Mouse (Mus musculus): ENCODE data around the gene AC153137.1. TPM values are rescaled to one million over a fixed set of nuclear protein-coding genes. Genes with fewer than 3 reads are reported as not detected.

AC153137.1 gene
- polyA plus RNA-seq, 1 experiment from 2014 or later: not detected

DNA sequence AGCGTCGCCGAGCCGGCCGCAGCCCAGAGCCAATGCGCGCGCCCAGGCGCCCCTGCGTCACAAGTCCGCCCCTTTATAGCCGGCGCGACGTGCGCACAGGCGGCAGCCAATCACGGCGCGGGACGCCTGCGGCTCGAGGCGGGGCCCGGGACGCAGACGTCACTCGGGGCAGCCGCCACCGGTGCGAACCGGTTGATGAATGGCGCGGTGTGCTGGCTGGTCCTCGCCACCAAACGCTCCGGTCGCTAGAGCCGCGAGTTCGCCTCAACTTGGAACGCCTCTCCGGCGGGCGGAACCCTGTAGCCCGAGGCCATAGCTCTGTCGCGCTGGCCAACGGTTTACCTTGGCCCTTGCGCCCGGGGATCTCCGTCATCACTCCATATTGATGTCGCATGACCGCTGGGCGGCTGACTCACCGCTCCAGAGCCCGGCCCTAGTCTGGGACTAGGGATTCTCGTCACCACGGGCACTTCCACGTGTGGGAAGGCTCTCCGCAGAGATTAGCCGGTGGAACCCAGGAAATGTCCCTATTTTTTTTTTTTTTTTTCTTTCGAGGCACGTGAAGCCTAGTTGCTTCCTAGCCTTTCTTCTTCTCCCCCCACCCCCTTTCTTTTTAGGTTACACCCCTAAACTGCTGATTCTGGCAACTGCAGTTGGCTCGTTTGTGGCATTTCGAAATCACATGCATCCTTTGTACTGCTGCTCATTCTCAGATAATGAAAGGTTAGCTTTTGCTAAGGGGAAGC, 27.9 kb downstream of the AC153137.1 start:
- Histone ChIP-seq H3K4me2 (ENCODE audit: low read depth, low read length) (peak overlapping the region; percentile 51), H3K36me3 (ENCODE audit: control insufficient read depth, insufficient read depth, low read length) (peaks cover 4% of the 10 kb centered on the region; the same call in 1 of the 2 replicates), H3K9me3 (replicated peaks; ENCODE audit: control insufficient read depth, low read length) (no peaks in the 10 kb centered on the region), H3K27ac (ENCODE audit: low read length) (peak overlapping the region; percentile 99), H3K4me1 (ENCODE audit: control insufficient read depth, insufficient read depth, low read length) (no peaks in the 10 kb centered on the region; the same call in 1 of the 2 replicates), H3K9ac (ENCODE audit: low read length) (peak overlapping the region; percentile 98), H3K4me3 (replicated peaks; ENCODE audit: low read length) (peak overlapping the region; percentile 91), H3K27me3 (ENCODE audit: control insufficient read depth, insufficient read depth, low read length) (no peaks in the 10 kb centered on the region)
- peak; percentile 99 for ATAC-seq (ENCODE audit: insufficient read depth, low FRiP score)
- under 1% methylated on average over 61 of the region's 66 CpGs for WGBS

DNA sequence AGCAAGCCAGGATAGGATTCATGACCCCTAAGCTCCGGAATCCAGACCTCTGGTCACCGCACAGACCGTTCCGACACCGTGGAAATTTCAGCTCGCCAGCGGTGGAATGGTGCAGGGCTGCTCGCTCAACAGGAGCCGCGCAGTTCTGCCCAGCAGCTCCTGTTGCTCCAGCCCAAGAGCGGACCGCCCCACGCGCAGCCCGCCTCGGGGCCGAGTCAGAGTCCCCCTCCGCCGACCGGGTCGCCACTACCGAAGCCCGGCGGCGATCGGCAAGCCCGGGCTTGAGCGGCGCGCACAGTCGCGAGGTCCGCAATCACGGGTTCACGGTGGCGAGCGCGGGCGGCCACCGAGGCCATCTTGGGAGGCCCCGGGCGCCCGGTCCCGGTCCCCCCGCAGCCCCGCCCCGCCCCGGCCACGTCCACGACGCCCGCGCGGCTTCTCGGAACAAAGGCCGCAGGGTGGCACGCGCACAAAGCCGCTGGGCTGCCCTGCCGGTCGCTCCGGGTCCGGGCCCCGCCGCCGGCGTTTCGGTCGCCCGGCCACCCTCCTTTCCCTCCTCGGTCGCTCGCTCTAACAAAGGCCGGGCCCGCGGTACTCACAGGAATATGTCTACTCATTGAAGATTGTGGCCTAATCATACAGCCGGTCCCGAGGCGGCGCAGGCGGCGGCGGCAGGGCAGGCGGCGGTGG, 28.7 kb downstream of the AC153137.1 start:
- Histone ChIP-seq H3K27ac (ENCODE audit: low read length) (peak overlapping the region; percentile 97), H3K36me3 (ENCODE audit: control insufficient read depth, insufficient read depth, low read length) (peaks cover 12% of the 10 kb centered on the region; the same call in 1 of the 2 replicates), H3K9ac (ENCODE audit: low read length) (peak overlapping the region; percentile 98), H3K4me3 (replicated peaks; ENCODE audit: low read length) (peak overlapping the region; percentile 91), H3K4me2 (ENCODE audit: low read depth, low read length) (peak overlapping the region; percentile 60), H3K4me1 (ENCODE audit: control insufficient read depth, insufficient read depth, low read length) (no peaks in the 10 kb centered on the region; the same call in 1 of the 2 replicates), H3K9me3 (replicated peaks; ENCODE audit: control insufficient read depth, low read length) (no peaks in the 10 kb centered on the region), H3K27me3 (ENCODE audit: control insufficient read depth, insufficient read depth, low read length) (no peaks in the 10 kb centered on the region)
- under 1% methylated on average over 78 of the region's 85 CpGs for whole genome bisulfite sequencing
- peak; percentile 44 for ATAC-seq (ENCODE audit: insufficient read depth, low FRiP score)

DNA sequence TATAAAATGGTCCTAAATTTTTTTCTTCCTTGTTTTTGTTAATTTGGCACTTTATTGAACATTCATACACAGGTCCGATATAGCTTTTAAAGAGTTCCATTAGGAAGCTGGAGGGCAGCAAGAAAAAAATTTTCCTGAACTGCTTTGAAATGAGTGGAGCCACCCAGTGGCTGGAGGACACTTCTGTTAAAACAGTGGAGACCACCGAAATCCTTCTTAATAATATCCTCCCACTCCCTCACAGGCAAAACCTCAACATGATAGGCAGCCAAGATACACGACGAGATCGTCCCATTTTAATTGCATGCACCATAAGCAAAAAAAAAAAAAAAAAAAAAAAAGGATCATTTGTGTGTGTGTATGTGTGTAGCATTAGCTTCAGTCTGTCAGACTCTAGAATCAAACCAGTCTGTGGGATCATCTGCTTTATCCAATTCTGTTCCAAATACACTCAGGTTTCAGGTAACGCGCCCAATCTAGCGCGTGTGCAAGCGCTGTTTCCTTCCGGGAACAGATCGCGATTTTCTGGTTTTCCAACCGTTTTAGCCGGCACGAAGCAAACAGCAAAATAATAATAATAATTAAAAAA, 29.3 kb downstream of the AC153137.1 start:
- H3K9ac ChIP-seq (ENCODE audit: low read length): peak overlapping the region; percentile 98

DNA sequence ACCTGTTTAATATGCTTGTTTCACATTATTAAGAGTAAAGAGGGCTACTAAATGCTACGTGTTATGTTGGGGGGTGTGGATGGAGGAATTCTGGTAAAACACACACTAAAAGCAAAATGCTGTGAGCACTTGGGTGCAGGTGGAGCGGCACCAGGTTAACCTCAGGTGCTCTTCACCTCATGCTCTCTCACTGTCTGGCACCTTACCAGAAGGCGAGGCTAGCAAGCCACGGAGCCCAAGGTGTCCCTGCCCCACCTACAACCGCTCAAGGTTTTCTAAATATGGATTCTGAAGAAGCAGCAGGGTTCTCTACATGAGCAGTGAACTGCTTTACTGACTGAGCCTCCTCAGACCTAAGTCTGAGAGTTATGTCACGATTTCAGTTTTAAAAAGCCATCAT, 32.6 kb downstream of the AC153137.1 start:
- 83% methylated on average over 6 of the region's 6 CpGs for WGBS
- no peak for ATAC-seq (ENCODE audit: insufficient read depth, low FRiP score)
- no peak overlapping the region for H3K4me3 ChIP-seq (replicated peaks; ENCODE audit: low read length)
- peaks cover 20% of the 10 kb centered on the region; the same call in 1 of the 2 replicates for H3K36me3 ChIP-seq (ENCODE audit: control insufficient read depth, insufficient read depth, low read length)
- H3K9me3 ChIP-seq (replicated peaks; ENCODE audit: control insufficient read depth, low read length): no peaks in the 10 kb centered on the region
- no peaks in the 10 kb centered on the region for H3K27me3 ChIP-seq (ENCODE audit: control insufficient read depth, insufficient read depth, low read length)
- H3K27ac ChIP-seq (ENCODE audit: low read length): no peak overlapping the region
- no peak overlapping the region for H3K4me2 ChIP-seq (ENCODE audit: low read depth, low read length)
- H3K4me1 ChIP-seq (ENCODE audit: control insufficient read depth, insufficient read depth, low read length): no peaks in the 10 kb centered on the region; the same call in 1 of the 2 replicates
- H3K9ac ChIP-seq (ENCODE audit: low read length): no peak overlapping the region

More for the DNA sequence above, 29.3 kb downstream of the AC153137.1 start:
- Histone ChIP-seq H3K9me3 (replicated peaks; ENCODE audit: control insufficient read depth, low read length) (no peaks in the 10 kb centered on the region), H3K4me1 (ENCODE audit: control insufficient read depth, insufficient read depth, low read length) (no peaks in the 10 kb centered on the region; the same call in 1 of the 2 replicates), H3K4me3 (replicated peaks; ENCODE audit: low read length) (peak overlapping the region; percentile 91), H3K36me3 (ENCODE audit: control insufficient read depth, insufficient read depth, low read length) (peaks cover 14% of the 10 kb centered on the region; the same call in 1 of the 2 replicates), H3K4me2 (ENCODE audit: low read depth, low read length) (peak overlapping the region; percentile 60), H3K27ac (ENCODE audit: low read length) (peak overlapping the region; percentile 97), H3K27me3 (ENCODE audit: control insufficient read depth, insufficient read depth, low read length) (no peaks in the 10 kb centered on the region)
- WGBS: under 1% methylated on average over 16 of the region's 16 CpGs
- no peak for ATAC-seq (ENCODE audit: insufficient read depth, low FRiP score)

DNA sequence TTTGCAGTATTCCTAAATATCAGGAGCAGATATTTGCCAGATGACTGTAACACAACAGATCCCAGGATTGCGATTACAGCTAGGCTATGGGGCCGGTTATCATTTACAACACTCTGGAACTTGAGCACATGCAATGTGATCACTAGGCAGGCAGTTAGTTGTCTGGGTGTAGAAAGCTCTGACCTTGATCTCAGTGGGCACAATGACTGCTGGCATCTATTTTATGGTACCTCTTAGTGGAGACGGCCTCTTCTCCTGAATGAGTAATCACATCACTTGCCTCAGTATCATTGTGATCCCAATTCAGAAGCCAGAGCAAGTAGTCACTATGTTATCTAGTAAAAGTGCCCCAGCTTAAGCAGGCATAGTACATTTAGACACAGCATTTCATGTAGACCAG, 37.2 kb downstream of the AC153137.1 start:
- Histone ChIP-seq H3K4me2 (ENCODE audit: low read depth, low read length) (no peak overlapping the region), H3K27ac (ENCODE audit: low read length) (no peak overlapping the region), H3K4me1 (ENCODE audit: control insufficient read depth, insufficient read depth, low read length) (no peaks in the 10 kb centered on the region), H3K9ac (ENCODE audit: low read length) (no peak overlapping the region), H3K27me3 (ENCODE audit: control insufficient read depth, insufficient read depth, low read length) (no peaks in the 10 kb centered on the region), H3K9me3 (replicated peaks; ENCODE audit: control insufficient read depth, low read length) (no peaks in the 10 kb centered on the region), H3K36me3 (ENCODE audit: control insufficient read depth, insufficient read depth, low read length) (peaks cover 20% of the 10 kb centered on the region; the same call in 1 of the 2 replicates), H3K4me3 (replicated peaks; ENCODE audit: low read length) (no peak overlapping the region)
- no peak for ATAC-seq (ENCODE audit: insufficient read depth, low FRiP score)
- 71% methylated on average over 3 of the region's 3 CpGs for WGBS

GRCm38 (mm10) chr1:30938392-30938791, 39.4 kb downstream of the AC153137.1 start:
- 74% methylated on average over 7 of the region's 7 CpGs for WGBS
- H3K4me1 ChIP-seq (ENCODE audit: control insufficient read depth, insufficient read depth, low read length): no peaks in the 10 kb centered on the region
- H3K36me3 ChIP-seq (ENCODE audit: control insufficient read depth, insufficient read depth, low read length): 0 out of 2 replicates have a peak, but pooled peaks cover 5% of the 10 kb centered on the region
- ATAC-seq (ENCODE audit: insufficient read depth, low FRiP score): no peak
- no peak overlapping the region for H3K4me3 ChIP-seq (replicated peaks; ENCODE audit: low read length)
- no peak overlapping the region for H3K9ac ChIP-seq (ENCODE audit: low read length)
- H3K9me3 ChIP-seq (replicated peaks; ENCODE audit: control insufficient read depth, low read length): no peaks in the 10 kb centered on the region
- H3K27ac ChIP-seq (ENCODE audit: low read length): no peak overlapping the region
- no peaks in the 10 kb centered on the region for H3K27me3 ChIP-seq (ENCODE audit: control insufficient read depth, insufficient read depth, low read length)
- no peak overlapping the region for H3K4me2 ChIP-seq (ENCODE audit: low read depth, low read length)

DNA sequence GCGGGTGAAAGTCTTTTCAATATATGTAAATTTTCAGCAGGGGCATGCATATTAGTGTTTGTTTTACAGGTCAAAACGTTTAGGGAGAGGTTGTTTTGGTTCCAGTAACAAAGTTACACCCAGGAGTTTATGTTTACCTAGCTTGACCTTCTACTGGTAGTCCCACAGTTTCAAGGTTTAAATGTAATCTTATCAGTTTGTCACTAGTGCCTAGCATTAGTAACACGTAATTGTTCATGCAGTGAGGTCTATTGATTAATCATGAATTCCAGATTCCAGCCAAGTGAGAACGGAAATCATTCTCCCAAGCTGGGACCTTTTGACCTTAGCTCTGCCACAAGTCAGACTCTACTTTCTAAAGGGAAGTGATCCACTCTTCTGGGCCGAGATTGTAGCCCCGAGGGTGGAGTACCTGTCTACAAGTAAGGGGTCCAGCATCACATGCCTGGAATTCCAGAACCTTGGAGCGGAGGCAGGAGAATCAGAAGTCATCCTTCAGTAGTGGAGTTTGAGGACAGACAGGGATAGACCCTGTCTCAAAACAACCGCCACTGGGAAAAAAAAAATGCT, 40.3 kb downstream of the AC153137.1 start:
- no peaks in the 10 kb centered on the region for H3K27me3 ChIP-seq (ENCODE audit: control insufficient read depth, insufficient read depth, low read length)
- no peak for ATAC-seq (ENCODE audit: insufficient read depth, low FRiP score)
- WGBS: 32% methylated on average over 8 of the region's 8 CpGs
- H3K4me2 ChIP-seq (ENCODE audit: low read depth, low read length): no peak overlapping the region
- no peak overlapping the region for H3K4me3 ChIP-seq (replicated peaks; ENCODE audit: low read length)
- H3K4me1 ChIP-seq (ENCODE audit: control insufficient read depth, insufficient read depth, low read length): no peaks in the 10 kb centered on the region
- no peaks in the 10 kb centered on the region for H3K9me3 ChIP-seq (replicated peaks; ENCODE audit: control insufficient read depth, low read length)
- H3K27ac ChIP-seq (ENCODE audit: low read length): peak overlapping the region; percentile 33; the same call in 1 of the 2 replicates
- H3K36me3 ChIP-seq (ENCODE audit: control insufficient read depth, insufficient read depth, low read length): 0 out of 2 replicates have a peak, but pooled peaks cover 5% of the 10 kb centered on the region
- H3K9ac ChIP-seq (ENCODE audit: low read length): no peak overlapping the region

DNA sequence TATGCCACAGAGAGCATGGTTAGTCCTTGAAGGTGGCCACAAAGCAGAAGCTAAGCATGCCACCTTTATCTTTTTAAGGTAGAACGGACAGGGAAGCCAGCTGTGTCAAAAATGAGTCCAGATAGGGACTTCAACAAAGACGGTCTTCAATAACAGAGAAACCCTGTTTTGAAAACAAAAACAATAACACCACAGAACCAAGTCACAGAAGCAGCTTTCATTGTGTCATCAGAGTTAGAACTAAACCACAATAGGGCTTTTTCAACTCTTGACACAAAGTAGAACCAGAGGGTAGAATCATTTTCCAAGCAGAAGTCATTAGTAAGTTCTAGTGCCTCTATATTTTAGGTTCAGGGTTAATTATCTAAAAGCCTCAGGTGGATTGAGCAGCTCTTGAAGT, 41.3 kb downstream of the AC153137.1 start:
- no peak for ATAC-seq (ENCODE audit: insufficient read depth, low FRiP score)
- Histone ChIP-seq H3K4me2 (ENCODE audit: low read depth, low read length) (no peak overlapping the region), H3K27ac (ENCODE audit: low read length) (no peak overlapping the region), H3K4me1 (ENCODE audit: control insufficient read depth, insufficient read depth, low read length) (no peaks in the 10 kb centered on the region), H3K36me3 (ENCODE audit: control insufficient read depth, insufficient read depth, low read length) (0 out of 2 replicates have a peak, but pooled peaks cover 5% of the 10 kb centered on the region), H3K4me3 (replicated peaks; ENCODE audit: low read length) (no peak overlapping the region), H3K27me3 (ENCODE audit: control insufficient read depth, insufficient read depth, low read length) (no peaks in the 10 kb centered on the region), H3K9me3 (replicated peaks; ENCODE audit: control insufficient read depth, low read length) (no peaks in the 10 kb centered on the region), H3K9ac (ENCODE audit: low read length) (no peak overlapping the region)
- WGBS: 78% methylated on average over 2 of the region's 2 CpGs
